Mouse (Mus musculus) mature B cell (primary cell): ENCODE data around the gene Mgat4b.

Experiments used
- in situ Hi-C: fragments of 300-500 bp; cut with MboI; formaldehyde crosslinking; loops from 2 replicates; pipeline ENCODE4 v1.14.3; 2019

Mgat4b gene

DNA sequence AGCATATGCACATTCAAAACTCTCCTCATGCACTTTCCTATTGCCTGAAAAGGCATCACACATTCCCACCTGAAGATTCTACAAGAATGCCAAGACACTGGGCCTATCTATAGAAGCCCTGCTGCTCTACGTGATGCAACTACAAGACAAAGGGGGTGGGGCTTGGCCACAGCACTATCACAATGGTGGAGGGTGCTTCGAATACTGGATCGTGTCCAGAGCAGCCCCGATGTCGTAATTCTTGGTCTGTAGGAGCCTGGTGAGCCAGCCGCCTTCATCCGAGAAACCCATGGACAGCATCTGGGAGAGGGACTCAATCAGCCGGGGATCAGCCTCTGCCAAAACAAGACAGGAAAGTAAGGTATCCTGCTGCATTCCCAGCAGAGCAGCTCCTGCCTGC is 10.1 kb upstream of the Mgat4b start:
- in situ Hi-C loops, result no loop called here

DNA sequence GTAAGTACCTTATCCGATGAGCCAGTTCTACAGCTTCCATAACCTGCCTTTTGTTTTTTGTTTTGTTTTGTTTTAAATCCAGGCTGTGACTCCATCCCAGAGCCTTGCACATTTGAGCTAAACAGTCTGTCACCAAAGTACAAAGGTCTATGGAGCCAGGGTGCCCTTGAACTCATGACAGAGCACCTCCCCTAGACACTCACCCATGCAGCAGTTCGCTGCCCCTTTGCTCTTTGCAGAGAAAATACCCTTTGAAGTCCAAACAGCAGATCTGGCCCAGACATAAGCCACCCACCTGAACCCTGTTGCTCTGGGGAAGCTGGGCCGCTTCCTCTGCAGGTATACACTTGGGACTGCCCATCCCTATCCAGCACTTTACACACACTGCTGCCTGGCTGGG is 9.1 kb upstream of the Mgat4b start:
- in situ Hi-C loops, result no loop called here

DNA sequence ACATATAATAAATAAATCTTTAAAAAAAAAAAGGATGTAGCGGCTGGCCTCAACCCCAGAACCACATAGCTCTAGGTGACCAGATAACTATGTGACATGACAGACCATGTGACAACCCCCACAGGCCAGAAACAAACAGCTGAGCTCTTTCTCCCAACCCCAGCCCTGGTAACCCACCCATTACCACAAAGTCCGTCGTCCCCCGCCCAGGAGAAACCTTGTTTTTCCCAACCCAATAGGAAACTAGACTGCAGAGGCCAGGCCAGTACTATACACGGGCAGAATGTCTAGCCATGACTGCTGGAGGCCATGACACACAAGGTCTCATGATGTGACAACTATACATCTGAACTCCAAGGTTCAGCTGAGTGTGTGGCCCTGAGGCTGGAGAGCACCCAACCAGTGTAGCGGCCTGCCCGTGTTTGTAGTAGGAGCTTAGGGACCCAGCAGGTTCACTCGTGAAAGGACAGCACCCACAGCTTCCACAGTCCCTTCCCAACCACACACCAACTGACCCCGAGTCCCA is 7.3 kb upstream of the Mgat4b start:
- in situ Hi-C loops, result no loop called here

DNA sequence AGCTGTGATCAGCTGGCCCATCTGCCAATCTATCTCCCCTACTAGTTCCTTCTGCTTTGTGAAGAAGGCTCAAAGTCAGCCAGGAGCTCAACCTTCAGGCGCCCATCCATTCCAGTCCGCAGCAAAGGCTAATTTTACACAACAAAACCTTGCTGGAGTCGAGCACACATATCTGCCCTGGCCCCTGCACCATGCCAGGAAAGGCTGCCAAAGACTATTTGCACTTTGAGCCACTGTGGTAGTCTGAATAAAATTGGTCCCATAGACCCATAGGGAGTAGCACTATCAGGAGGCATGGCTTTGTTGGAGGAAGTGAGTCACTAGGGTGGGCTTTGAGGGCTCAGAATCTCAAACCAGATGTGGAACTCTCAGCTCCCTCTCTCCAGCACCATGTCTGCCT is 5.3 kb upstream of the Mgat4b start:
- in situ Hi-C loops, result no loop called here

DNA sequence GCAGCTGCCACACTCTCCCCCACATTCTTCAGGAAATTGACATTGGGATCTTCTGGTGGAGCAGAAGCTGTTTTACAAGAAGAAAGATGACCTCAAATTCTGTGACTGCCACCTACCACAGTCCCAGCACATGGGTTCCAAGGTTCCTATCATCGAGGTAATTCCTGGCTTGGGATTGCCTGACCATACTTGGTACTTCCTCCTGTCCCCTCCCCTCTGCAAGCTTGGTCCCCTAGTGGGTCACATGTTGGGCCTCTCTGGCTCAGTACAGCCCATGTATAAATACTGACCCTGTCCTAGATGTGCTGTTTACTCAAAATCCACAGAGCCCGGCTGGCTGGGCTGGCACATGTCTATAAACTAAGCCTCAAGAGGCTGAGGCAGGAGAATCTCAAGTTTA is 4.7 kb upstream of the Mgat4b start:
- in situ Hi-C loops, result no loop called here

DNA sequence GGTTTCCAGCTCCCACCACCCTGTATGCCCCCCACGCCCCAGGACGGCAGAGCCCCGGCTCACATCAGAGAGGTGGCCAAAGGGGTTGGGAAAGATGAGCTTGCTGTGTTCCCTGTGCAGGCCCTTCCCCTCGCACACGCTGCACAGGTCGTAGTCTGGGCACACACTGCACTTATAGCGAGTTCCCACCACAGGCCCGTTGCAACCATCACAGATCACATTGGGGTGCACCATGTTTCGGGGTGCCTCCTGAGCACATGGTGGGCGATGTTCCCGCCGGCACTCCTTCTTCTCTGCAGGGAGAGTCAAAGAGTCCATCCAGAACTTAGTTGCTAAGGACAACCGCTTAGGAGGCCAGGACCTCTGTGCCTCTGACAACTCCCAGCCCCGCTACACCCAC is 3.3 kb upstream of the Mgat4b start:
- in situ Hi-C loops, result no loop called here

DNA sequence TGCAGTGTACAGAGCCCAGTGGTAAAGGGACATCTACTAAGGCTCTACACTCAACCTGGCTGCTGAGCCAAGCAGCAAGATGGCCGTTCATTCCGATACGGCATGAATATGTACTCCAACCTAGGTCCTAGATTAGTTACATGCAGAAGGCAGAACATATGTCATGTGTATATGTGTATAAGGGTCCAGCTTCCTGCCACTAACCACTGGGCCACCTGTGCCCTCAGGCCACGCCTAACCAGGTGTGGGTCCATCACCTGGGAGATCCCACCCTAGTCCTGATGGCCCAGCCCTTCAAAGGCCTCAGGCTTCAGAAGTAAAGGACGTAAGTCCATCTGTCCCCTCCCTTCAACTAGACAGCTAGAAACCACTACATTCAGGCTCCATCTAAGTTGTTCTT is 2.7 kb upstream of the Mgat4b start:
- in situ Hi-C loops, result no loop called here

DNA sequence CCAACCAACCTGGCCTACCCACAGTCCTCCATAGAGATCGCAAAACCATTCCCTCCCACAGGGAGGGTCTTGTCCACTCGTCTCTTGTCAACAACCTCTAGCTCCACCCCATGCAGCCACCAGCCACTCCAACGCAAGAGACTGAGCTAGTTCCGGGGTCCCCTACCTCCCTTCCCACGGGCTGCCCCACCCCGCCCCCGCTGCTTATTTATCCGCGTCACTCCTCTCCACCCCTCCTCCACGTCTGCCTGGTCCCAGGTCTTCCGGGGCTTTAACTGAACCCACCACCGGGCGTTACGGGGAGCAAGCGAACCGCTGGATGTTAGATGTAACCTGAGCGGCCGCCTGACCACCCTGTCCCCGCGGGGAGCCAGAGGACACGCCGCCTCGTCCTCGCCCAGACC is 587 bp upstream of the Mgat4b start:
- in situ Hi-C loops, result no loop called here

DNA sequence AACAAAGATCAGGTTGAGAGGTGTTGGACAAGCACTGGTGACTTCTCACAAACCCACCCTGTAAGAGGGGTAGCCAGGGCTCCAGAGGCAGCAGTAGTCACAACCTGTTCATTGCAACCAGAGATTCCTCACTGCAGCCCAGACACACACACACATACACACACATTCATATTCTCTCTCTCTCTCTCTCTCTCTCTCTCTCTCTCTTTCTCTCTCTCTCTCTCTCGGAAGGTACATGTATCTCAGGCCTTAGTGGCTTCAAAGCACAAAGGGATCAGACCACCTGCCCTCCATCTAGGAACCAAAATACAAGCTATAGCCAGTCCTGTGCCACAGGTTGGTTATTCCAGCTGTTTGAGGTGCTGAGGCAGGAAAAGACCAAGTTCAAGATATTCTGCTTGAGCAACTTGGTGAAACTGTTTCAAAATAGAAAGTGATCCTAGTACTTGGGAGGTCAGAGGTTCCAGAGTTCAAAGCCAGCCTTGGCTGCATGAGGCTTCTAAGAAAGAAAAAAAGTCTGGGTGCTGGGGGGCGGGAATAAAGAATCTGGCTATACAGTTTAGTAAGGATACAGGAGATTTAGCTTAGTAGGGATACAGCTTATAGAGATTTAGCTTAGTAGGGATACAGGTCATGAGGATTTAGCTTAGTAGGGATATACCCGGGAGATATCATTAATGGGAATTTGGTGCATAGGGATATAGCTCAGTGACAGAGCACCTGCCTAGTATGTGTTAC is 801 bp downstream of the Mgat4b start:
- in situ Hi-C loops, result no loop called here

DNA sequence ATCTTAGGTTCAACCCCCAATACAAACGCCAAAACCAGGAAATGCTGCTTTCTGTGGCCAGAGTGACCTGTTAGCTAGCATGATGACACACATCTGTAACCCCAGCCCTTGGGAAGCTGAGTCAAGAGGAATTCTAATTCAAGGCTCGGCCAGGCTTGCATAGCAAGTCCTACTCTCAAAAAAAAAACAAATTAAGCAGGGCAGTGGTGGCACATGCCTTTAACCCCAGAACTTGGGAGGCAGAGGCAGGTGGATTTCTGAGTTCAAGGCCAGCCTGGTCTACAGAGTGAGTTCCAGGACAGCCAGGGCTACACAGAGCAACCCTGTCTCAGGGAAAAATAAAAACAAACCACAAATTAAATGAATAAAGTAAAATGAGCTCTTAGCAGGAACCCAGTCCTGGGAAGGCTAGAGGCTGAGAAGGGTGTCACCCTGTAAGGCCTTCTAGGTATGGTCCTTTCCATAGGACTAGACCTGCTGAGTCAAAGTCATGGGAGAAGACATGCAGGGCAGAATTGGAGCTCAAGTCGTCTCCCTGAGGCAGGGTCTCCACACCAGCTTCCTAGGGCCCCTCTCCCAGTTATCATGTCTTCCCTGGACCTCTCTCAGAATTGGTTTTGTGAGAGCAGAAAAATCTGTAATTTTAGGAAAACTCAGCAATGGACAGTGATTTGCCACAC is 1.5 kb downstream of the Mgat4b start:
- in situ Hi-C loops, result no loop called here

DNA sequence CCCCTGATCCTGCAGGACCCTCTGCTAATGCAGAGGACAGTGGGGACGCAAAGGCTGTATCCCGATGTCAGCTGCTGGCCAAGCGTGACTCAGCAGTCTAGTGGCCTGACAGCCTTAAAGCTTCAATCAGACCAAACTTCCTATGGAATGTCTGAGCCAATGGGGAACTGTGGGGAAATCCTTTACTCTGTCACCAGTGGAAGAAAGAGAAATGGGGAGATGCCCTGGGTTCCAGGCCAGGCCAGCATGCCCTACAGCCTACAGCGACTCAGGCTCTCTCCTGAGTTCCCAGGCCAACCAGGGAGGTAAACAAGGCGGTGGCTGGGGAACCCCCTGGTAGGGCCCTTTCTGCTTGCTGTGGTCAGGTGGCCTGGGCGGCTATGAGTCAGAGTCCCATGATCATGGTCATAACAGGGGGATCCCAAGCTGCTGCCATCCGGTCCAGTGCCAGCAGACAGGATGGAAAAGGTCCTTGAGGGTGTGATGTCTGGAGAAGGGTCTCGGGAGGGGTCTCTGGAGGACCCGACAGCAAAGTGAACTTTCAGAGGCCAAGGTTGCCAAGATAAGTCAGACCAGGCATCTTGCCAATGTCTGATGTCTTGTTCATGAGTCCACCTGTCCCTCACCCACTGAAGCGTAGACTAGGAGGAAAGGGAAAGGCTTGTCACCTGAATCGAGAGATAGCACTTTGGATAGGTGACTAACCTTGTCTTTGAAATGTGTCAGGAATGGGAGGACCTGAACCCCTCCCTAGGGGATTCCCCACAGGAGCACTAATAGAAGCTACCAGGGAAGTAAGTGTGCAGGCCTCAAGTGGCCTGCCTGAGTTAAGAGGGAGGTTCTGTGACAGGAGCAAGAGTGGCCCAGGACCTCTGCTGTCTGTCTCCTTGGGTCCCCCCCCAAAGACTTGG is 2.4 kb downstream of the Mgat4b start:
- in situ Hi-C loops, result no loop called here

DNA sequence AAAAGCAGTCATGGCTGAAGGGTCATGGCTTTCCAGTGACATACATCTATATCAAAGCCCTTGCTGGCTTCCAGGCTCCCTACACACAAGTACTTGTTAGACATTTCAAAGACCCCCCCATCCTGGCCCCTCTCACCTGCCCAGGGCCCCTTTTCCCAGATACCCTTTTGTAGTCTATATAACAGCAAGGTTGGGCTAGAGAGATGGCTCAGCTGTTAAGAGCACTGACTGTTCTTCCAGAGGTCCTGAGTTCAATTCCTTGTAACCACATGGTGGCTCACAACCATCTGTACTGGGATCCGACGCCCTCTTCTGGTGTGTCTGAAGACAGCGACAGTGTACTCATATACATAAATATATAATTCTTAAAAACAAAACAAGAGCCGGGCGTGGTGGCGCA is 3.9 kb downstream of the Mgat4b start:
- in situ Hi-C loops, result no loop called here

DNA sequence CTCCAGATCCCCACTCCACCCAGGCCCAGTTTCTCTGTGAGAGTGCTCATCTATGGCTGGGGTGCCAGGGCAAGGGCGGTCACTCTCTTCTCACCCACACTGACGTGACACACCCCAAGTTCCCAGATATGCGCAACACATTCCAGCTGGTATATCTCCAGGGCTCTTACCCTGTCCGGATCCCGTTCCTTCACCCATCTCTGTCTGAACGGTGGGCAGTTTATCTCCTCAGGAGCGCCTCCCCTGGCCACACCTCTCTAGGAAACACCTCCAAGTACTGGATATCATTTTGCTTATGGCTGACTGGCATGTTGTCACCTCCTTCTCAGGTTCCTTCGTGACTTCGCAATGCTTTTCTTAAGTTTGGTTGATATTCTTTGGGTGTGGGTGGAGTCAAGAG is 4.9 kb downstream of the Mgat4b start:
- in situ Hi-C loops, result no loop called here

DNA sequence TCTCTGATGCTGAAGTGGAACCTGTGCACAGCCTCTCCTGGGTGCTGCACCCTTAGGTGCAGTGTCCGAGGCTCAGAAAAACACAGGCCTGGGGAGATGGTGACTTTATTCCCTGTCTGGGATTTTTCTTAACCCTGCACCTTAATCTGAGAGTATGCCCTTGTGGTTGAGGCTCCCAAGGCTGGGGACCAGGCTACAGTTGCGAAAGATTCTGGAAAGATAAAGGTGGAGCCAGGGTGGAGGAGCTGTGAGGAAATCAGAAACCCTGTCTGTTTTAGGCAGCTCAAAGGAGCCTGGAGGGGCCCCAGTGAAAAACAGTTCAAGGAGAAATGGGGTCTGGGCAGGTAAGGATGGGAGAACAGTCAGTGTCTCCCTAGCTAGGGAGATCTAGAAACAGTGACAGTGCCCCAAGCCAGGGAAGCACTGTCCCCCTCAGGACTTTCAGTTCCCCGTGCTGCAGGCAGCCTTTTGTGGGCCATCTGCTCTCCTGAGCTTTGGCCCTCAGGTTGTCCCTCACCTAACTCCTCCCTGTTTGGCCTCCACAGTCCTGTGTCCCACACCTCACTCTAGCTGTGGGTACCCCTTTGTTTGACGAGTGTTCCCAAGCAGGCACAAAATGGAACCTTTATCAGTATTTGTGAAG is 6.2 kb downstream of the Mgat4b start:
- in situ Hi-C loops, result no loop called here

DNA sequence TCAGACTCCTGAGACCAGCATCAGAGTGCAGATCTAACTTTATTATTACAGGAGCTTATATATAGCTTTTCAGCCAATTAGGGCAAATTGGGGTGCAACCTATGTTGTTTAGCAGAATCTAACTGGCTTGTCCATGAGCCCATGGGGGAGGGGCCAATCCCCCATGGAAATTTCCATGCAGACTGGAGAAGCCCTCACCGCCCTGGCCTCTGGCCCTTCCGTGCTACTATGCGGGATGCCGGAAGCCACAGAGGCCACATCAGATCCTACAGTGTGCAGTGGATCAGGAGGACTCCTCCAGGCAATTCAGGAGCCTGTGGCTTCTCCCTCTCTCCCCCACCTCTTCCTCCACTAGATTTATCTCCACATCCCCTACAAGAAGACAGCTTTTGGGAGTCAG is 7.1 kb downstream of the Mgat4b start:
- in situ Hi-C loops, result no loop called here

DNA sequence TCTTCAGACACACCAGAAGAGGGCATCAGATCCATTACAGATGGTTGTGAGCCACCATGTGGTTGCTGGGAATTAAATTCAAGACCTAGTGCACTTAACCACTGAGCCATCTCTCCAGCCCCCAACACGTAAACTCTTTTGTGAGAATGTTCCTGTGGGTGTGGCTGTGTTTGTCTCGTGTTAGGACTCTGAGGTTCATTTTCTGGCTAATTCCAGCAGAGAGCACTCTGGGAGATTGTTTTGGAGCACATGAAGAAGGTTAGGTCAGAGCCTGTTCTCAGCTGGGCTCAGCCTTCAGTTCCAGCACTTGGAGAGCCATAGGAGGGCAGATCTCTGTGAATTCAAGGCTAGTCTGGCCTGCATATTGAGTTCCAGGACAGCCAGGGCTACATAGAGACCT is 9.1 kb downstream of the Mgat4b start:
- in situ Hi-C loops, result no loop called here

DNA sequence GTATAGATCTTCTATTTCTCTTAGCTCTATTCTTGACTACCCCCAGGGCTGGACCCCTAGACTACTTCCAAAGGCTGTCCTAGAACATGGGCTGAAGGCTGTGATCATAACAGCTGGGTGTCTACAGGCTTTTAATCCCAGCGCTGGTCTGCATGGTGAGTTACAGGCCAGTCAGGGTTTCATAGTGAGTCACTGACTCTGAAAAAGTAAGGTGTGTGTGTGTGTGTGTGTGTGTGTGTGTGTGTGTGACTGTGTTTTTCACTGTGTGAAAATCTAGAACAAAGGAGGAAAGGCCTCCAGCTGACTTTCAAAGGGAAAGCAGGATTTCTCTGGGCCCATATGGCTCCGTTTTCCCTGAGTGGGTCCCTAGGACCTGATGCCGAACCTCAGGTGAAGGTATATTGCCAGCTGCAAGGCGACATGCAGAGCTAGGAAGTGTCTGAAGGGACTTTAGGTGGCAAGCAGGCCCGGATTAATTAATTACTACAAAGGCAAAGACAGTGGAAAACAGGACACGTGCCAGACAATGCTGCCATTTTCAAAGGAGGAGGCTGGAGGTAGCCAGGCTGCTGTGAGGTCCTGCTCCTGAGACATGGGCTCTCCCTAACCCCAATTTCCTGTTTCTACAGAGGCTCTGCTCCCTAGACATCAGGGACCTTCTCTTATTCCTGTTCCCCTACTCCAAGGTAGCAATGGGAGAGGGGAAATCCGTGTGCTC is 12.0 kb downstream of the Mgat4b start:
- in situ Hi-C loops, result no loop called here

DNA sequence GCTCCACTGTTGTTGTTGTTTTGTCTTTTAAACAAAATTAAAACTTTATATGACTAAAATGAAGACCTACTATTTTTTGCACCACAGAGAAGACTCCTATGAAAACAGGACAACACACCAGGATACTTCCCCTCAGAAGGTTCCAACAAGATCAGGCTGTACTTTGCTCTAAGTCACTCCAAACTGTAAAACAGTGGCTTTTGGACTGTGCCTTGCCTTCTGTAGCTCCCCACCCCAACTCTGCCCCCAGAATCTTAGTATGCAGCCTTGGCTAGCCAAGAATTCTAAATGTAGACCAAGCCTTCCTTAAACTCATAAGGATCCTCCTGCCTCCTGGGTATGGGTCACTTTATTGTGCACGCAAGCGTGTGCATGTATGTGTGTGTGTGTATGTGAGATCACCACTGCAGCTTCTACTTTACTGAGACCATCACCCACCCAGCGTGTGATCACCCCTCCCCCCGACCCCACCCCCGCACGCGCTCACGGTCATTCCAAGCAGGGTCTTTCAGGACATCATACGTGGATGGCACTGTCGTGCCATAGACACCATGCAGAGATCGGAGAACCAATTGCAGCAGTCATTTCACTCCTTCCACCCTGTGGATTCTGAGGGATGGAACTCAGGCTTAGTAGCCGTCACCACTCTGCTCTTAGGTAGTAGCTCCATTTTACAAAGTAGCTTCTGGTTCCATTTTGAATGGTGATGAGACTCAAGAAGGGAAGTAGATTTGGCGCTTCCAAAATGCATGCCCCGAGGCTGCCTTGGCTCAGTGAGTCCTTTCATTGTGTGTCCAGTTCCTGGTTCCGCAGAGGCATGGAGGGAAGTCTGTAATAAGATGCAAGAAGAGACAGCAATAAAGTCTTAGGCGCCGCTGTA is 13.3 kb downstream of the Mgat4b start:
- in situ Hi-C loops, result no loop called here

DNA sequence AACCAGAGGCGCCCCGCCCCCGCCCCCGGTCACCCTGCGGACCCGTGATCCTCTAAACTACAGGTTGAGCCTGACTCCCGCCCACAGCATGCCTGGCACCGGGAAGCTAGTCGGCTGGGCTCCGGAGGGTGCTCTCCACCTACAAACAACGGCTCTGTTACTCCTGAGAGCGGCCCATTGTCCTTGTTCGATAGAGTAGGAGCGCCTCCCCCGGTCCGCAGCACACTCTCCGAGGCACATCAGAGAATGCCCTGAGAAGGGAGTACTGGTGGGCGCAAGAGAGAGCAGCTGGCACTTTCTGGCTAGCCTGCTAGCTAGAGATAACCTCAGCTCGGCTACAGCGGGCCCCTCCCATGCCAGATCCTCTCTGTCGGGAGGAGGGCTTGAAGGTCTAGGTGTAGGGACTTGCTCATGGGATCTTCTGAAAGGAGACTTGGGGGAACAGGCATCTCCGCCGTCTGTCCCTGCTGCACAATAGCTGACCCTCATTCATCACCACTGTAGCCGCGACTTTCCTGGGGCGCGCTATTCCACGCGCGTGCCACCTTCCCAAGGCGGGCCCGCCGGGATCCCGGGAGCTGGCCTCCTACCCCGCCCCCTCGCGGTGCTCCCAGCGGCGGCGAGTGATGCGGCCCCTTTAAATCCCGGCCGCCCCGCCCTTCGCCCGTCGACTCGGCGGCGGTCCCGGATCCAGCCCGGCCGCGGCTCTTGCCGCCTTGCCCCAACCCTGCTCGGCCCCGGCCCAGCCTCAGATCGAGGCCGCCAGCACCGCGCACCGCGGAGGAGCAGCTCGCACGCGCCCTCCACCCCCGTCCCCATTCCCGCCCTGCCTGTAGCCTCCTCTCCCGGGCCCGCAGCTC is 14.2 kb downstream of the Mgat4b start:
- in situ Hi-C loops, result no loop called here
